Mouse (Mus musculus) R1 (cell line): ENCODE data around the gene Otoa.

Source experiments
- DNase-seq: peaks from one replicate; pipeline ENCODE4 v3.0.0-alpha.2; 2018; ENCODE audit warnings: low read depth, low spot score

Gene Otoa

DNA sequence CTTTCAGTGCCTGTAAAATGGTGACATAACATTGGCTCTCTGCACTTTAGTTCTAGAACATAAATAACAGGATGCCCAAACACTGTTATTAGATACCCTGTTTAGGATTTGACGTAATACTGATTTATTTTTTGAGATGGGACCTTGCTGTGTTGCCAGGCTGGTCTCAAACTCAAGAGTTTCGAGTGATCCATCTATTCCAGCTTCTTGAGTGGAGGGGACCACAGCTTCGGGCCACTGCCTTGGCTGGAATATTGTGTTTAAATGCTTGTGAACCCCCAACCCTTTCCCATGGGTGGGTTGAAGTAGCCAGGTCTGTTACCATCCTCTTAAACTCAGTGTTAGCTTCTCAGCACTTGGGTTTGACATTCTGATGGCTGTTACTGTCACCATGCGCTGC lies at the start of gene Otoa:
TSS of gene Otoa (plus strand) at position 301 of the 400 bp plus-strand sequence.
- DNase-seq: no peak

- DNase-seq: peak; percentile 96
Observed at GRCm38 (mm10) chr7:121033856-121034652, 47.4 kb upstream of the Otoa start, which contains the start of gene Mettl9. TSS of gene Mettl9 (plus strand) at chr7:121034445.

GRCm38 (mm10) chr7:121034701-121035141 lies 46.7 kb upstream of the Otoa start:
- no peak for DNase-seq

DNA sequence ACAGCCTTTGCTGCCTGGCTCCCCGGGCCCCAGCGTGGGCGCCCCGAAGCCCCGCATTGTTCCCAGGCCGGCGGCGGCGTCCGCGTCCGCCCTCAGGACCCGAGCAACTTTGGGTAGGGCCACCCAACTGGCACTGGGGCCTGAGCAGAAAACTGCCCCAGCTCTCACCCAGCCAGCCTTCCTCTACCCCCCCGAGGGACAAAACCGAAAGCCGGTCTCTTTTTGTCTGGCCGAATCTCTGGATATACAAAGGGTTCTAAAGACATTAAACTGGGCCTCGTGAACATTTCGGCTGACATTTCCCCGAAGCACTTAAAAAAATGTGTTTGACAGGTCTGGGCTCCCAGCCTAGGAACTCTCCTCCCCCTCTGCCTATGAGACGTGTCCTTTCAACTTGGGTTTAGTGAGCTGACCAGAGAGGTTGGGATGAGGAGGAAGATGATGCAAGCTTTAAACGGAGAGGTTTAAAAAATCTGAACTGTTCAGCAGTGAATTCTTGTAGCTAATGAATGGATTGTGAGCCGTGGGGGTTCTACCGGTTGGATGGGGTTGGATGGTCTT lies 46.2 kb upstream of the Otoa start:
- peak; percentile 51 for DNase-seq

DNA sequence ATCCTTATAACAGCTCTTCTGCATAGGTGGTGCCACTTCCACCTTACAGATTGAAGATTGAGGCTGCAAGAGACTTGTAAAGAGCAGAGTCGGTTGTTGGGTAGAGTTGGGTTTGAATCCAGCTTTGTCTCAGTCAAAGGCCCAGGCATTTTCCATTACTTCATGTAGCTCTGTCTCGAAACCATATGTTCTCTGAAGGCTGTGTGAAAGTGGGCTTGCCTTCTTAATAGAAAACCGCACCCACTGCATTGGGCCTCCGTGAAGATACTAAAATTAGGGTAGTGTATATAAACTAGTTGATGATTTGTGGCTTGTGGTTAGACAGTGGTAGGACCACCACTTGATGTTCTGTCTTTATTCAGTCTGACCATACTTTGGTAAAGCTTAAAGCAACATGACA lies 40.9 kb upstream of the Otoa start:
- no peak for DNase-seq

GRCm38 (mm10) chr7:121041989-121042388 lies 39.5 kb upstream of the Otoa start:
- no peak for DNase-seq

- DNase-seq: no peak
Observed at GRCm38 (mm10) chr7:121043004-121043403, 38.4 kb upstream of the Otoa start.

DNA sequence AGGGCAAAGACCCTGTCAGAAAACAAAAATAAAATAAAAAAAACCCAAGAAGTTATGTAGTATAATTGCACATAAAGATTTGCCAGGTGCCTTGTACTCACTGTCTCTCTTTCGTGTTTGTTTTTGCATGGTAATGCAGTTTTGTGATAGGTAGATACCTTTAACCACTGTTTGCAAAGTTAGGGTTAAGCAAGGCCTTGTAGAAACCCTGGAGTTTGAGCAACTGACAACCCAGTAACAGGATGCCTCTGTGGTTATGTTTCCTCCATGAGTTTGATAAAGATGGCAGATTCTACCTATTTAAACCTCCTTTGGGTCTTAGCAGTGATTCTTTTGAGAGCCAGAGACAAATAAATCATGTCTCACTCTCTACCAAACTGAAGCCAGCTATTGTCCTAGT lies 37.9 kb upstream of the Otoa start:
- no peak for DNase-seq

GRCm38 (mm10) chr7:121044251-121044650 lies 37.2 kb upstream of the Otoa start:
- no peak for DNase-seq

DNA sequence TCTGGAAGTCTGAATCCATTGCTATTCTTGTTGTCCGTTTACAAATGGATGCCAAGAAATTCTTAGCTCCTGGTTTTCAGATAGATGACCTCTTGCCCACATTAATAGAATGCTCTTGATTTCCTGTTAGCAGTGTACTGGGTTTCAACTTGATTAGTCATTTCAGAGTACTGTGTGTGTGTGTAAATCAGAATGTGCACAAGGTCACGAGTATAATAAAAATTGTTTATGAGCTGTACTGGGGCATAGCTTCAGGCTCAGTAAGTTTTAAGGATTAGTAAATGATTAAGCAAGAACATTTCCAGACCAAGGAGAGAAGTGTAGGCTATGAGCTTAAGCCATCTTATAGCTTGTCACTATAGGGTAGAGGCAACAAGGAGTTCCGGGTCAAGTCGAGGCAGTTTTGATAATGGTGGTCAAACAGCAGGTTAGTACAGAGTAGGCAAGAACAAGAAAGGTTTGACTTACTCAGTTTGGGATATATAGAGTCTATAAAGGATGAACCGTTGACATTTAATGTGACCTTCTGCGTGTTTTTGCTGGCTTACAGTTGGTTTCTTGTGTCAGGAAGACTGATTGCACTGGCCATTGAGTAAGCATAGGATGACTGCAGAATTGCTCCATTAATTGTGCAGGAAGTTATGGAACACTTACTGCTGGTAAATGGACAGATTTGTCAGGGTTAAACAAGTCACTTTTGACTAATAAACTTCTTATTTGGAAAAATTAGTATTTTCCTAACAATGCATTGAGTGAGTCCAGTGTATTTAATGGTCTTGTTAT lies 35.6 kb upstream of the Otoa start:
- no peak for DNase-seq

DNA sequence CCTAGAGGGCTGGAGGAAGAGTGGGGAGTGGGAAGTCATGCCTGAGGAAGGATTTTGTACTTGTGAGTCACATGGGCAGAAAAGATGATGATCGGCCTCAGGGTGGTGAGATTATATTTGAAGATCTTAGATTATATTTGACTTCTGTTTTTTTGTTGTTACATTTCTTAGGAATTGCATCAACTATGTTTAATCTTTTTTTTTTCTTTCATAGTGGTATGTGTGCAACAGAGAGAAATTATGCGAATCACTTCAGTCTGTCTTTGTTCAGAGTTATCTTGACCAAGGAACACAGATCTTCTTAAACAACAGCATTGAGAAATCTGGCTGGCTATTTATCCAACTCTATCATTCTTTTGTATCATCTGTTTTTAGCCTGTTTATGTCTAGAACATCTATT lies 33.8 kb upstream of the Otoa start:
- no peak for DNase-seq

DNA sequence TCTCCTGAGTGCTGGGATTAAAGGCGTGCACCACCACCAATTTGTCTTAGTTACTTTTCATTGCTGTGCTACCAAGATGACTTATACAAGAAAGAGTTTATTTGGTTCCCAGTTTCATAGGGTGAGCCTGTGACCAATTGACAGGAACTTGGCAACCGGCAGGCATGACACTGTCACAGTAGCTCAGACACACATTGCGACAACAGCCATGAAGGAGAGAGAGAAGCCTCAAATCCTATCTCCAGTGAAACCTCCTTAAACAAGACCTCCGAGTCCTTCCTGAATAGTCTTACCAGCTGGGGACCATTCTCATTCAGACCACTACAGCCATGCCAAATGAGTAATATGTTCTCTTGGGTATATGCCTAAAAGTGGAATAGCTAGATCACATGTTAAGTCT lies 28.4 kb upstream of the Otoa start:
- DNase-seq: no peak

DNA sequence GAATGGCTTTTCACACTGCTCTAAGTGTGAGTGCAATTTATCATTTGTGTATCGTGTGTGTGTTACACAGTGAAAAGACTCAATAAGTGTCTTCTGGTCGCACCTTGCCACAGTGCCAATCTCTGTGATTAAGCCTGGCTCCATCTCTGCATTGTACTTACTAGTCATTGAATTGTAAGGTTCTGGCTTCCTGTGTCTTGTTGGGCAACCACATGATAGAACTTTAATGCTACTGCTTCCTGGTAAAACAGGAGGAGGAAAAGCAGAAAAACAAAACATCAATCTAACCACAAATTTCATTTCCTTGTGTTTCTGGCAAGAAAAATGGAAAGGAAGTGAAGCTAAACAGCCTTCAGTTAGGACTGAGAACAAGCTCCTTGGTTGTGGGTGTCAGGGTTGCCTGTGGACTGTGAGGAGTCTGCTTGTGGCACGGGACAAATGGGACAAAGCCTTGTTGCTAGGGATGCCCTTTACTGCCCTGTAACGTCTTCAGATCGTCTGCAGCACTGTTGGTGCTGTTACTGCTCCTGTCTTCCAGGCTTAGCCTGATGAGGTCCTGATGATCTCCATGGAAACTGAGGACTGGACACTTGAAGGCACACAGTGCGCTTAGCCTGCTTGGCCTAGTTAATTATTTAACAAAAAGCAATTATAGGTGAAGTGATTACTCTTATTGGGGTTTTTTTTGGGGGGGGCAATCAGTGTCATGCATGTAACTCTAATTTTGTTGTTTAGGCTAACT lies 21.8 kb upstream of the Otoa start:
- DNase-seq: no peak

DNA sequence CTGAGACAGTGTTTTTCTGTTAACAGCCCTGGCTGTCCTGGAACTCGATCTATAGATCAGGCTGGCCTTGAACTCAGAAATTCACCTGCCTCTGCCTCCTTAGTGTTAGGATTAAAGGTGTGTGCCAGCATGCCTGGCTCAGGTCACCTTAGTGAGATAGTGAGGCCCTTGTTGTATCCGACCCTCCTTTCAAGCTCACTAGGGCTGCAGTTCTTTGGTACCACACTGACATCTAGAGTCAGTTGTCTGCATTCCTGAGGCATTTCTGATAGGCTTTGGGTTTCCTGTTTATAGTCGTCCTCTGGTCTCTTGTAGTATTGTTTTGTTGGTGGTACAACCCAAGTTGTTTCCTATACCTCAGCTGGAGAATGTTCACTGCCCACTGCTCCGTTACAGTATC lies 17.1 kb upstream of the Otoa start:
- DNase-seq: no peak

GRCm38 (mm10) chr7:121071276-121071675 lies 10.2 kb upstream of the Otoa start:
- no peak for DNase-seq

DNA sequence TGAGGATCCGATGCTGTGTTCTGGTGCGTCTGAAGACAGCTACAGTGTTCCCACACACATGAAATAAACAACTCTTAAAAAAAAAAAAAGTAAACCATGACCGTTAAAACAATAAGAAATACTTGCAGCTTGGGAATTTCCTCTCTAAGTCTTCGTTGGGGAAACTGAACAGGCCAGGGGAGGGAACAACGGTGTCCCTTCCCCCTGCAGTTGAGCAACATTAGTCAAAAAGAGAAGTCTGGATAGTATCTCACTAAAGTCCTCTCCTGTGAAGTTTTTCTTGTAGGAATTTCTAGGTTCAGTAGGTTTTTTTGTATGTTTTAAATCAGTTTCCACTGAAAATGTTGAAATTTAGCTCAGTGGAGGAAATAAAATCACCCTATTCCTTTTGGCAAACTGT lies 8.9 kb upstream of the Otoa start:
- no peak for DNase-seq

DNA sequence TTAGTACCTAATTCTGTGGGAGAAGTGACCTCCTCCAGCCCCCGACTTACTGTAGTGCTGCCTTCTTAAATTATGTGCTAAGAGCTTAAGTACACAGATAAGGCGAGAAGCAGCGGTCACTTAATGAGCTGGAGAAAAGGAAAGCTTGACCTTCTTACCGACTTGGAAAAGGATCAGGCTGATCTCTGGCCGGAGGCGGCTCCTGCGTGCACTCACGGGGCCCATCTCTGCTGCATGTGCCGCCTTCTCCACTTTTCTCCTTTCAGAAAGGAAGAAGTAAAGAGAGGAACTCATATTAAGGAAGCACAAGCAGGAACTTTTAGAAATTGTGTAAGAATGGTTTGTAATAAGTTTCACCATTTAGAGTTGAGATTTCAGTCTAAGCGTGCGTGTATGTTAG lies 7.2 kb upstream of the Otoa start, which contains the start of gene Igsf6:
TSS of gene Igsf6 (minus strand) at position 292 of the 400 bp plus-strand sequence.
- DNase-seq: no peak

DNA sequence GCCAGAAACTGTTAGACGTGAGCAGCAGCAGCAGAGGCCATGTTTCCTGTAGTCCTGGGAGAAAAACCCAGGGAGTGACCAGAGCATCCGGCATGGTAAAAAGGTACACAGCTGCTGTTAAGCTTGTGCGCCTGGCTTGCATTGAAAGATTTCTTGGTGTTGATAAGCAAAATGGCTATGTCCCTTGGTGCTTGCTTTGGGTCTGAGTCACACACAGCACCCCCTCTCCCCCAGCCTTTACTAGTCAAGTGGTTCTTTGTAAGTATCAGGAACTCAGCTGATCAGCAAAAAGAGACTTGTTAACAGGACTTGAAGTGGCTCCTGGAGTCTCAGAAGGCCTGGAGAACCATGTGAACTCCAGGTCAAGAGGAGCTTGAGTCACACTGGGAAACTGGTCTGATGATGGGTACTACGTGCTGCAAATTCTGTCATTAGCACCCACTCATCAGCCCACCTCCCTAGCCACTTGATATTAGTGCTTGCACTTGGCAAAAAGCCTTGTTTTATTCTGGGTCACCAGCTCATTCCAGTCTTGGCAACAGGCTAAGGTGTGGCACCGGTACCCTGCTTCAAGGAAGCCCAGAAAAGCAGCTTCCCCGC lies 6.5 kb upstream of the Otoa start:
- no peak for DNase-seq

- DNase-seq: no peak
Observed at GRCm38 (mm10) chr7:121075416-121075815, 6.0 kb upstream of the Otoa start.

GRCm38 (mm10) chr7:121077311-121077710 lies 4.1 kb upstream of the Otoa start:
- DNase-seq: no peak

DNA sequence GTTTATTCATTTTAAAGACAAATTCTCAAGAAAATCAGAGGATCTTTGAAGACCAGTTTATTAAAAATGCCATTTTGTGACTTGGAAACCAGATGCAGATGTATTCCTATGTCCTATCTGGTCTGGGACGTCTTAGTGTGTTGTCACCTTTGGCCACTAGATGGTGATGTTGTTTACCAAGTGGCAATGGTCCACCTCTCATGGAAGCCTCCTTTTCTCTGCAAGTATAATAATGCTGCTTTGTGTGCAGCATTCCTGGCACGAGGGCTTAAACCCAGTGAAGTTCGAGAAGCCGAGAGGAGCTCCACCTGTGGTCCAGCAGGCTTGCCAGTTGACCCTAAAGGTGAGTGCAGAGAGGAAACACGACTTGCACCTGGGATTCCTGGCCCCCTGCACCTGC lies 3.6 kb upstream of the Otoa start:
- peak; percentile 62 for DNase-seq
